Mouse (Mus musculus) liver, embryonic 14.5 days (tissue): Measurements from ENCODE around the gene Diablo. TPM values are rescaled to one million over a fixed set of nuclear protein-coding genes. Genes with fewer than 3 reads are reported as not detected.

Experiments used
- ATAC-seq: fragments of 200-750 bp; cut with Nextera tagmentation; 2 replicates; pipeline ENCODE4 v1.8.0; 2017; ENCODE audit warnings: moderate number of reproducible peaks, mild to moderate bottlenecking, moderate library complexity; ENCODE audit not compliant: insufficient read depth
- DNase-seq, 3 experiments: peaks; one replicate each; pipeline ENCODE4 v3.0.0-alpha.2; 2012 to 2013; ENCODE audit warnings: low read depth in 3 of 3, low spot score in 3 of 3
- H3K27ac ChIP-seq: fragments of 300-500 bp; sonication (generic); 2 replicates; pipeline ENCODE4 v1.5.1; 2014; ENCODE audit warnings: moderate library complexity, mild to moderate bottlenecking, control low read depth, inconsistent platforms
- H3K27me3 ChIP-seq: fragments of 300-500 bp; sonication (generic); 2 replicates; pipeline ENCODE4 v1.6.1; 2014; ENCODE audit warnings: mild to moderate bottlenecking, low read length, moderate library complexity; ENCODE audit not compliant: control insufficient read depth, insufficient read depth
- H3K36me3 ChIP-seq: fragments of 300-500 bp; sonication (generic); replicated peaks from 2 replicates; pipeline ENCODE4 v1.6.1; 2014; ENCODE audit warnings: low read depth; ENCODE audit not compliant: control insufficient read depth, insufficient read depth
- H3K4me1 ChIP-seq, 2 experiments: fragments of 200-500 bp in 1 of 2; fragments of 300-500 bp in 1 of 2; sonication (generic) in 1 of 2; replicated peaks; 2 replicates each; pipeline ENCODE4 v1.6.1; 2012 to 2014; ENCODE audit warnings: antibody characterized with exemption in 1 of 2, inconsistent platforms in 1 of 2, low read length in 1 of 2; ENCODE audit not compliant: control insufficient read depth in 2 of 2, insufficient read depth in 2 of 2
- H3K4me2 ChIP-seq: fragments of 300-500 bp; sonication (generic); 2 replicates; pipeline ENCODE4 v1.6.1; 2014; ENCODE audit warnings: low read depth, mild to moderate bottlenecking, control low read depth, moderate library complexity
- H3K4me3 ChIP-seq, 2 experiments: fragments of 200-500 bp in 1 of 2; fragments of 300-500 bp in 1 of 2; sonication (generic) in 1 of 2; 2 replicates each; pipeline ENCODE4 v1.5.1; 2012 to 2014; ENCODE audit warnings: low read depth in 2 of 2, low read length in 2 of 2, mild to moderate bottlenecking in 2 of 2, control low read depth in 1 of 2, inconsistent platforms in 1 of 2, moderate library complexity in 1 of 2; ENCODE audit not compliant: insufficient read depth in 1 of 2
- H3K9ac ChIP-seq: fragments of 300-500 bp; sonication (generic); replicated peaks from 2 replicates; pipeline ENCODE4 v1.6.1; 2014; ENCODE audit warnings: mild to moderate bottlenecking, control low read depth, moderate library complexity
- H3K9me3 ChIP-seq: fragments of 300-500 bp; sonication (generic); 2 replicates; pipeline ENCODE4 v1.6.1; 2016; ENCODE audit warnings: low read length, mixed read lengths; ENCODE audit not compliant: control insufficient read depth
- CTCF ChIP-seq: IDR thresholded peaks from 2 replicates; pipeline ENCODE4 v1.5.1; 2016; ENCODE audit warnings: antibody characterized with exemption, low read depth, control low read depth
- EP300 ChIP-seq: IDR thresholded peaks from 2 replicates; pipeline ENCODE4 v1.6.1; 2016; ENCODE audit warnings: antibody characterized with exemption, low read depth
- WGBS: fragments of 180-500 bp; shearing (Covaris S2); extraction: QIAGEN DNeasy Blood & Tissue Kit; methylation state at CpG from one replicate; pipeline ENCODE4 v1.1.7; 2014; ENCODE audit not compliant: insufficient replicate concordance; 5-methylcytosine and 5-hydroxymethylcytosine counted together
- polyA plus RNA-seq, 2 experiments: library from polyadenylated mRNA; depleted of rRNA in 1 of 2; stranded (reverse) in 1 of 2; unstranded in 1 of 2; fragments of >200 nt; fragmentation: Nextera tagmentation in 1 of 2; extraction: Ambion mirVana in 1 of 2; gene quantifications; 2 replicates each; pipeline versions ENCODE4 v1.2.1 to v1.2.3; 2012 to 2014

Diablo gene
- 31.2 and 35.4 TPM in 2 replicates for polyA plus RNA-seq (2012; rRNA removed)
- 55.9 and 62.1 TPM in 2 replicates for polyA plus RNA-seq (2014; fragmentation: Nextera tagmentation; extraction: Ambion mirVana)

GRCm38 (mm10) chr5:123523692-123524392 lies at the start of gene Diablo:
Diablo (minus strand) TSS chr5:123524176.
- Histone ChIP-seq H3K9me3 (no peaks in the 10 kb centered on the region), H3K9ac (peak within 1 kb of the TSS; percentile 86), H3K4me1 (peaks cover 10 to 11% of the 10 kb centered on the region in 2 experiments), H3K27ac (peak within 1 kb of the TSS; percentile 30; the same call in 1 of the 2 replicates), H3K4me2 (peak within 1 kb of the TSS; percentile 97), H3K27me3 (no peaks in the 10 kb centered on the region), H3K36me3 (0 out of 2 replicates have a peak, but pooled peaks cover 3% of the 10 kb centered on the region), H3K4me3 (peak within 1 kb of the TSS; percentile 71 to 77)
- under 1% methylated on average over 82 of the region's 82 CpGs for WGBS
- TF ChIP-seq EP300 (no peak), CTCF (peak; percentile 24; the same call in 1 of the 2 replicates)
- ATAC-seq (peak; percentile 96), DNase-seq (peak; percentile 97 to 98 (median 98))

GRCm38 (mm10) chr5:123573362-123573761 lies 49.4 kb upstream of the Diablo start:
- H3K4me3 ChIP-seq = peak overlapping the region; percentile 8 to 92; a peak in 2 of 4 replicates
- H3K36me3 ChIP-seq = peaks cover 5% of the 10 kb centered on the region
- peak overlapping the region; percentile 94 for H3K4me2 ChIP-seq
- H3K4me1 ChIP-seq = peaks cover 4 to 8% of the 10 kb centered on the region in 2 experiments; a peak in 3 of 4 replicates
- H3K9me3 ChIP-seq = no peaks in the 10 kb centered on the region
- 0 out of 2 replicates have a peak, but pooled peaks have one; percentile 7 for ATAC-seq
- no peak overlapping the region for H3K9ac ChIP-seq
- TF ChIP-seq CTCF (no peak), EP300 (no peak)
- WGBS = 55% methylated on average over 8 of the region's 8 CpGs
- H3K27ac ChIP-seq = no peak overlapping the region
- DNase-seq = peak in 1 of 3 experiments; percentile 1
- H3K27me3 ChIP-seq = no peaks in the 10 kb centered on the region

GRCm38 (mm10) chr5:123572357-123573186 lies 48.6 kb upstream of the Diablo start, which contains the start of gene Vps33a:
Vps33a (minus strand) TSS chr5:123573038.
- Histone ChIP-seq H3K9ac (peak within 1 kb of the TSS; percentile 91), H3K27me3 (no peaks in the 10 kb centered on the region), H3K27ac (peak within 1 kb of the TSS; percentile 49), H3K4me3 (peak within 1 kb of the TSS; percentile 74 to 92), H3K4me2 (peak within 1 kb of the TSS; percentile 94), H3K9me3 (no peaks in the 10 kb centered on the region), H3K4me1 (peaks cover 4 to 8% of the 10 kb centered on the region in 2 experiments; a peak in 3 of 4 replicates), H3K36me3 (peaks cover 5% of the 10 kb centered on the region)
- peak; percentile 98 for DNase-seq
- ATAC-seq = peak; percentile 89
- TF ChIP-seq EP300 = no peak
- no peak for TF ChIP-seq CTCF
- under 1% methylated on average over 54 of the region's 54 CpGs for WGBS

GRCm38 (mm10) chr5:123561128-123561527 lies 37.2 kb upstream of the Diablo start:
- no peak overlapping the region for H3K9ac ChIP-seq
- H3K4me3 ChIP-seq = no peak overlapping the region
- ATAC-seq = no peak
- H3K27me3 ChIP-seq = no peaks in the 10 kb centered on the region
- H3K9me3 ChIP-seq = no peaks in the 10 kb centered on the region
- H3K27ac ChIP-seq = no peak overlapping the region
- 88% methylated on average over 11 of the region's 11 CpGs for WGBS
- peaks cover 26% of the 10 kb centered on the region for H3K36me3 ChIP-seq
- no peak overlapping the region for H3K4me2 ChIP-seq
- H3K4me1 ChIP-seq = no peaks in the 10 kb centered on the region
- DNase-seq = no peak
- TF ChIP-seq EP300 = no peak
